Mouse (Mus musculus) lung, postnatal 4 days (tissue): ENCODE measurements at regions not wholly inside any gene's neighbourhood (a gene's known extent, or its start where the extent isn't known, plus 50 kb on each side); places are given as distances from the start of the nearest gene placed in this dataset.

Source experiments
- DNase-seq, 2 experiments: peaks; one replicate each; pipeline ENCODE4 v3.0.0; 2021

GRCm38 (mm10) chr6:106876690-106877089 is 76.8 kb upstream of the Crbn start:
- no peak for DNase-seq

- no peak for DNase-seq
Observed at GRCm38 (mm10) chr6:106891879-106892638, 92.2 kb upstream of the Crbn start.

- DNase-seq, result no peak
Observed at GRCm38 (mm10) chr6:106892639-106892934, 92.7 kb upstream of the Crbn start.

- no peak for DNase-seq
Observed at GRCm38 (mm10) chr6:106903953-106904683, 104.2 kb upstream of the Crbn start.

- no peak for DNase-seq
Observed at GRCm38 (mm10) chr6:106915121-106915520, 115.2 kb upstream of the Crbn start.

- DNase-seq, result no peak
Observed at GRCm38 (mm10) chr6:106916683-106917289, 116.9 kb upstream of the Crbn start.

- DNase-seq, result no peak
Observed at GRCm38 (mm10) chr6:106920951-106921350, 121.1 kb upstream of the Crbn start.

- no peak for DNase-seq
Observed at GRCm38 (mm10) chr6:106925486-106925885, 125.6 kb upstream of the Crbn start.

- DNase-seq, result no peak
Observed at GRCm38 (mm10) chr6:106933584-106933983, 133.7 kb upstream of the Crbn start.

- DNase-seq, result no peak
Observed at GRCm38 (mm10) chr6:106946227-106946927, 146.5 kb upstream of the Crbn start.

- no peak for DNase-seq
Observed at GRCm38 (mm10) chr6:106950909-106951308, 151.0 kb upstream of the Crbn start.

- no peak for DNase-seq
Observed at GRCm38 (mm10) chr6:106961320-106961719, 161.4 kb upstream of the Crbn start.

GRCm38 (mm10) chr6:106964337-106964736 is 164.5 kb upstream of the Crbn start:
- DNase-seq, result no peak

GRCm38 (mm10) chr6:106975439-106975838 is 175.6 kb upstream of the Crbn start:
- no peak for DNase-seq

GRCm38 (mm10) chr6:106978721-106979120 is 178.8 kb upstream of the Crbn start:
- DNase-seq, result no peak

- DNase-seq, result no peak
Observed at GRCm38 (mm10) chr6:106979755-106980154, 179.9 kb upstream of the Crbn start.

- no peak for DNase-seq
Observed at GRCm38 (mm10) chr6:106980188-106980587, 180.3 kb upstream of the Crbn start.

- no peak for DNase-seq
Observed at GRCm38 (mm10) chr6:106981232-106981631, 181.4 kb upstream of the Crbn start.

GRCm38 (mm10) chr6:106985132-106985801 is 185.4 kb upstream of the Crbn start:
- DNase-seq, result no peak

GRCm38 (mm10) chr6:106991586-106991985 is 191.7 kb upstream of the Crbn start:
- DNase-seq, result no peak

- no peak for DNase-seq
Observed at GRCm38 (mm10) chr6:107004406-107005120, 204.7 kb upstream of the Crbn start.

GRCm38 (mm10) chr6:107010785-107011184 is 210.9 kb upstream of the Crbn start:
- no peak for DNase-seq
